Mouse (Mus musculus): ENCODE measurements around the gene Arvcf. TPM values are rescaled to one million over a fixed set of nuclear protein-coding genes. Genes with fewer than 3 reads are reported as not detected.
A peak's percentile ranks its signal among the peaks of the same experiment; 100 is the strongest.

Arvcf gene
- total and polyA plus RNA-seq, 3 experiments, result 9.1 to 14.5 TPM; not detected in 1

DNA sequence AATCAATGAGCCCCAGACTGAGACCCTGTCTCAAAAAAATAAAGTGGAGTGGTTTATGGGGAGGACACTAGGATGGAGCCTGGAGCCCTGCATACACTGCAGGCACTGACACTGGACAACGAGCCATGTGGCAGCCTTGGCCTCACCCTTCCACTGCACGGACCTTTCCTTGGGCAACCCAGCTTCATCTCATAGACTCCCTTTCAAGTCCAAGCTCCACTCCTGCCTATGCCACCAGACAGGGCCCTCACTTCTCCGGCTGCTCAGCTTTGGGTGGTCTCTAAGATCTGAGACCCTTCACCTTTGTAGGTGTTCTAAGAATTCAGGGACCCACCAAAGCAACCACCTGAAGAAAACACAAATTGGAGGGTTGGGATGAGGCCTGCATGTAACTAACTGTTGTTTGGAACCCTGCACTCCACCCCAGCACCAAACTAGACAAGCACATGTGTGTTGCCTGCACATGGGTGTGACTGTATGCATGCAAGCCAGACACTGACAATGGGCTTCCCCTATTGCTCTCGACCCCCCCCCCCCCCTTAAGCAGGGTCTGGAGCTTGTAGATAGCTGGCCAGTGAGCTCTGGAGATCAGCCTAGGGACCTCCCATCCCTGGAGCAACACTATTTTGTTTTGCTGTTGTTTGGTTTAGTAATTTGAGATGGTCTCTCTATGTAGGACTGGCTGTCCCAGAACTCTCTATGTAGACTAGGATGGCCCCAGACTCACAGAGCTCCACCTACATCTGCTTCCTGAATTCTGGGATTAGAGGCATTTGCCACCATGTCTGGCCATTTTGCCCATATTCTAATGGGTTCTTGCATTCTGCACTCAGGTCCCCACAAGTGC lies 71.0 kb downstream of the Arvcf start:
- Histone ChIP-seq H3K27me3 (ENCODE audit: control insufficient read depth in 1 of 2, insufficient read depth in 2 of 2, low read length in 2 of 2) (no peaks in the 10 kb centered on the region), H3K36me3 (ENCODE audit: control insufficient read depth in 1 of 2, insufficient read depth in 2 of 2, low read length in 2 of 2) (peaks cover 2 to 22% of the 10 kb centered on the region in 2 experiments), H3K9me3 (replicated peaks; ENCODE audit: insufficient read depth, low read length) (no peaks in the 10 kb centered on the region), H3K9ac (ENCODE audit: control insufficient read depth, low read depth, low read length, poor library complexity, severe bottlenecking) (no peak overlapping the region), H3K4me3 (ENCODE audit: control insufficient read depth in 1 of 2, insufficient read depth in 1 of 2, low read depth in 2 of 2, low read length in 2 of 2) (no peak overlapping the region), H3K27ac (ENCODE audit: control insufficient read depth, low read depth, low read length) (peak overlapping the region; percentile 58), H3K79me2 (ENCODE audit: control insufficient read depth, insufficient read depth, low read length, poor library complexity) (no peaks in the 10 kb centered on the region; the same call in 1 of the 2 replicates), H3K4me1 (ENCODE audit: control insufficient read depth in 1 of 2, insufficient read depth in 2 of 2, low read length in 2 of 2) (peaks cover 18 to 21% of the 10 kb centered on the region in 2 experiments)
- TF ChIP-seq RAD21 (IDR thresholded peaks at IDR 0.05; ENCODE audit: low read depth, low read length) (no peak), POLR2AphosphoS5 (IDR thresholded peaks at IDR 0.05; ENCODE audit: borderline replicate concordance, low read depth, low read length) (no peak), UBTF (IDR thresholded peaks at IDR 0.05; ENCODE audit: borderline replicate concordance, insufficient read depth, low read depth, low read length) (no peak), ZC3H11A (IDR thresholded peaks at IDR 0.05; ENCODE audit: low read depth, low read length) (no peak; the same call in 1 of the 2 replicates), KAT2A (conservative IDR thresholded peaks at IDR 0.05; ENCODE audit: low read depth, low read length) (no peak), CHD2 (IDR thresholded peaks at IDR 0.05; ENCODE audit: low read length) (no peak), TAL1 (IDR thresholded peaks at IDR 0.05; ENCODE audit: low read length) (peak; percentile 47; the same call in 1 of the 2 replicates), MXI1 (IDR thresholded peaks at IDR 0.05; ENCODE audit: low read depth, low read length) (0 out of 2 replicates have a peak, but pooled peaks have one; percentile 35), MAZ (IDR thresholded peaks at IDR 0.05; ENCODE audit: low read depth, low read length) (no peak), CHD1 (IDR thresholded peaks at IDR 0.05; ENCODE audit: low read depth, low read length) (no peak), JUND (IDR thresholded peaks at IDR 0.05; ENCODE audit: low read depth, low read length) (no peak), ZNF384 (IDR thresholded peaks at IDR 0.05; ENCODE audit: low read depth, low read length) (no peak), MAX (IDR thresholded peaks at IDR 0.05; ENCODE audit: low read length) (no peak), USF1 (IDR thresholded peaks at IDR 0.05; ENCODE audit: low read depth, low read length) (no peak), EP300 (IDR thresholded peaks at IDR 0.05; ENCODE audit: low read depth in 1 of 2, low read length in 2 of 2) (0 out of 4 replicates have a peak, but pooled peaks of 1 of the 2 experiments have one; percentile 4), BHLHE40 (IDR thresholded peaks at IDR 0.05; ENCODE audit: borderline replicate concordance, low read depth, low read length) (no peak), POLR2AphosphoS2 (IDR thresholded peaks at IDR 0.05; ENCODE audit: low read length) (no peak), ZKSCAN1 (IDR thresholded peaks at IDR 0.05; ENCODE audit: low read depth, low read length) (no peak), MYC (IDR thresholded peaks at IDR 0.05; ENCODE audit: low read depth, low read length) (0 out of 2 replicates have a peak, but pooled peaks have one; percentile 21), USF2 (IDR thresholded peaks at IDR 0.05; ENCODE audit: borderline replicate concordance in 1 of 2, insufficient read depth in 1 of 2, low read depth in 1 of 2, low read length in 2 of 2) (no peak), MEF2A (IDR thresholded peaks at IDR 0.05; ENCODE audit: extremely low read depth, insufficient replicate concordance, low read depth, low read length, poor library complexity, severe bottlenecking) (no peak), TCF12 (IDR thresholded peaks at IDR 0.05; ENCODE audit: low read depth, low read length) (0 out of 2 replicates have a peak, but pooled peaks have one; percentile 22)
- DNase-seq (ENCODE audit: low read depth, low spot score), result peak; percentile 48

All from MEL (cell line).